Mouse (Mus musculus) thymus, adult 2 months (tissue): Measurements from ENCODE around the gene D630039A03Rik.

Source experiments
- CTCF ChIP-seq: fragments of 200-500 bp; IDR thresholded peaks from 2 replicates; pipeline ENCODE4 v1.5.1; 2012; ENCODE audit warnings: mild to moderate bottlenecking, control low read depth, low read length, moderate library complexity, borderline replicate concordance; ENCODE audit not compliant: control insufficient read depth, poor library complexity, insufficient read depth; ENCODE audit errors: extremely low read depth
- POLR2A ChIP-seq: fragments of 200-500 bp; IDR thresholded peaks from 2 replicates; pipeline ENCODE4 v1.6.1; 2012; ENCODE audit warnings: mild to moderate bottlenecking, low read length, control low read depth, moderate library complexity; ENCODE audit not compliant: control insufficient read depth, poor library complexity, insufficient read depth; ENCODE audit errors: extremely low read depth

- no peak for TF ChIP-seq POLR2A
- no peak for TF ChIP-seq CTCF
Observed at GRCm38 (mm10) chr4:57915216-57915965, 706 bp downstream of the D630039A03Rik start.
